Mouse (Mus musculus): ENCODE data around the gene Dusp3.

DNA sequence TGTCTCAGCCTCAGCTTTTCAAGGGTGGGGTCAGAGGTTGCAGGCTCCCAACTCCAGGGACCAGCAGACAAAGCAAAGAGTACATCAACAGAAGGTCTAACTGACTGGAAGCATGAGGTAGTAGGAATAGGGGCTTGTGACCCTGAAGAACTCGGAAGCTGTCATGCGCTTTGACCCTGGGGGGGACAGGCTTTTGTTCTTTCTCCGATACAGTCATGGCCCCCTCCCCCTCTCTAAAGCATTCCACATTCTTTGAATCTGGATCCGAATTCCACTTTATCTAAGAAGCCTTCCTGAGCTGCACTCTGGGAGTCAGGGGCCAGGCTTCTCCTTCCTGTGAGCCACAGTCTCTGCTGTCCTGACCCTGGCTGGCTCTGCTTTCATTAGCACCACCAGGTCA, 54.8 kb downstream of the Dusp3 start:
- TF ChIP-seq CTCF (IDR thresholded peaks at IDR 0.05; ENCODE audit: control insufficient read depth, insufficient read depth, insufficient read length) (no peak), MAX (IDR thresholded peaks at IDR 0.05) (no peak), USF1 (IDR thresholded peaks at IDR 0.05; ENCODE audit: low read depth) (no peak)
